Mouse (Mus musculus): Measurements from ENCODE around the gene Zg16. TPM values are rescaled to one million over a fixed set of nuclear protein-coding genes. Genes with fewer than 3 reads are reported as not detected.

The Zg16 gene
- polyA plus RNA-seq, 1 experiment: not detected

GRCm38 (mm10) chr7:127110239-127111007 is 23.3 kb upstream of the Zg16 start:
- Histone ChIP-seq H3K9ac (ENCODE audit: low read depth, poor library complexity, severe bottlenecking) (no peak overlapping the region), H3K4me3 (ENCODE audit: low read depth, low read length) (no peak overlapping the region), H3K36me3 (ENCODE audit: control insufficient read depth, insufficient read depth, low read length, poor library complexity, severe bottlenecking) (no peaks in the 10 kb centered on the region), H3K4me1 (ENCODE audit: control insufficient read depth, insufficient read depth, low read length) (peaks cover 10% of the 10 kb centered on the region), H3K9me3 (replicated peaks; ENCODE audit: control insufficient read depth, insufficient read depth, low read length, poor library complexity, severe bottlenecking) (no peaks in the 10 kb centered on the region), H3K27me3 (ENCODE audit: control insufficient read depth, insufficient read depth, low read length, poor library complexity, severe bottlenecking) (no peaks in the 10 kb centered on the region), H3K27ac (ENCODE audit: insufficient read depth, low read length) (no peak overlapping the region)
- TF ChIP-seq POLR2A (IDR thresholded peaks at IDR 0.05; ENCODE audit: insufficient read depth, low read length) (no peak), EP300 (IDR thresholded peaks at IDR 0.05; ENCODE audit: insufficient read depth, low read depth, low read length) (peak; percentile 47; the same call in 1 of the 2 replicates), CTCF (IDR thresholded peaks at IDR 0.05; ENCODE audit: low read depth, low read length) (peak; percentile 96)

- Histone ChIP-seq H3K27me3 (ENCODE audit: control insufficient read depth, insufficient read depth, low read length, poor library complexity, severe bottlenecking) (no peaks in the 10 kb centered on the region), H3K9me3 (replicated peaks; ENCODE audit: control insufficient read depth, insufficient read depth, low read length, poor library complexity, severe bottlenecking) (no peaks in the 10 kb centered on the region), H3K4me3 (ENCODE audit: low read depth, low read length) (no peak overlapping the region), H3K27ac (ENCODE audit: insufficient read depth, low read length) (no peak overlapping the region), H3K9ac (ENCODE audit: low read depth, poor library complexity, severe bottlenecking) (no peak overlapping the region), H3K36me3 (ENCODE audit: control insufficient read depth, insufficient read depth, low read length, poor library complexity, severe bottlenecking) (no peaks in the 10 kb centered on the region), H3K4me1 (ENCODE audit: control insufficient read depth, insufficient read depth, low read length) (peaks cover 5% of the 10 kb centered on the region)
- TF ChIP-seq POLR2A (IDR thresholded peaks at IDR 0.05; ENCODE audit: insufficient read depth, low read length) (no peak), CTCF (IDR thresholded peaks at IDR 0.05; ENCODE audit: low read depth, low read length) (no peak), EP300 (IDR thresholded peaks at IDR 0.05; ENCODE audit: insufficient read depth, low read depth, low read length) (no peak)
These were observed 18.4 kb upstream of the Zg16 start for GRCm38 (mm10) chr7:127105551-127105950.

- no peaks in the 10 kb centered on the region for H3K9me3 ChIP-seq (replicated peaks; ENCODE audit: control insufficient read depth, insufficient read depth, low read length, poor library complexity, severe bottlenecking)
- peak; percentile 82 for TF ChIP-seq EP300 (IDR thresholded peaks at IDR 0.05; ENCODE audit: insufficient read depth, low read depth, low read length)
- no peak for TF ChIP-seq POLR2A (IDR thresholded peaks at IDR 0.05; ENCODE audit: insufficient read depth, low read length)
- TF ChIP-seq CTCF (IDR thresholded peaks at IDR 0.05; ENCODE audit: low read depth, low read length): peak; percentile 42
- H3K27ac ChIP-seq (ENCODE audit: insufficient read depth, low read length): peak overlapping the region; percentile 52
These were observed 17.6 kb upstream of the Zg16 start for GRCm38 (mm10) chr7:127104560-127105332.

GRCm38 (mm10) chr7:127103960-127104359 is 16.8 kb upstream of the Zg16 start:
- peak overlapping the region; percentile 52 for H3K27ac ChIP-seq (ENCODE audit: insufficient read depth, low read length)
- H3K4me3 ChIP-seq (ENCODE audit: low read depth, low read length): no peak overlapping the region
- no peaks in the 10 kb centered on the region for H3K36me3 ChIP-seq (ENCODE audit: control insufficient read depth, insufficient read depth, low read length, poor library complexity, severe bottlenecking)
- no peak overlapping the region for H3K9ac ChIP-seq (ENCODE audit: low read depth, poor library complexity, severe bottlenecking)
- no peaks in the 10 kb centered on the region for H3K9me3 ChIP-seq (replicated peaks; ENCODE audit: control insufficient read depth, insufficient read depth, low read length, poor library complexity, severe bottlenecking)
- peak; percentile 48 for TF ChIP-seq CTCF (IDR thresholded peaks at IDR 0.05; ENCODE audit: low read depth, low read length)
- no peak for TF ChIP-seq POLR2A (IDR thresholded peaks at IDR 0.05; ENCODE audit: insufficient read depth, low read length)
- H3K4me1 ChIP-seq (ENCODE audit: control insufficient read depth, insufficient read depth, low read length): peaks cover 5% of the 10 kb centered on the region
- H3K27me3 ChIP-seq (ENCODE audit: control insufficient read depth, insufficient read depth, low read length, poor library complexity, severe bottlenecking): no peaks in the 10 kb centered on the region

More at GRCm38 (mm10) chr7:127104560-127105332, 17.6 kb upstream of the Zg16 start:
- Histone ChIP-seq H3K36me3 (ENCODE audit: control insufficient read depth, insufficient read depth, low read length, poor library complexity, severe bottlenecking) (no peaks in the 10 kb centered on the region), H3K27me3 (ENCODE audit: control insufficient read depth, insufficient read depth, low read length, poor library complexity, severe bottlenecking) (no peaks in the 10 kb centered on the region), H3K9ac (ENCODE audit: low read depth, poor library complexity, severe bottlenecking) (0 out of 2 replicates have a peak overlapping the region, but pooled peaks have one; percentile 11), H3K4me3 (ENCODE audit: low read depth, low read length) (peak overlapping the region; percentile 67), H3K4me1 (ENCODE audit: control insufficient read depth, insufficient read depth, low read length) (peaks cover 5% of the 10 kb centered on the region)

- H3K27ac ChIP-seq (ENCODE audit: insufficient read depth, low read length): no peak overlapping the region
- no peak overlapping the region for H3K9ac ChIP-seq (ENCODE audit: low read depth, poor library complexity, severe bottlenecking)
- no peaks in the 10 kb centered on the region for H3K27me3 ChIP-seq (ENCODE audit: control insufficient read depth, insufficient read depth, low read length, poor library complexity, severe bottlenecking)
- H3K36me3 ChIP-seq (ENCODE audit: control insufficient read depth, insufficient read depth, low read length, poor library complexity, severe bottlenecking): no peaks in the 10 kb centered on the region
- no peak overlapping the region for H3K4me3 ChIP-seq (ENCODE audit: low read depth, low read length)
- H3K9me3 ChIP-seq (replicated peaks; ENCODE audit: control insufficient read depth, insufficient read depth, low read length, poor library complexity, severe bottlenecking): no peaks in the 10 kb centered on the region
- no peak for TF ChIP-seq CTCF (IDR thresholded peaks at IDR 0.05; ENCODE audit: low read depth, low read length)
- H3K4me1 ChIP-seq (ENCODE audit: control insufficient read depth, insufficient read depth, low read length): peaks cover 5% of the 10 kb centered on the region
These were observed 15.0 kb upstream of the Zg16 start for GRCm38 (mm10) chr7:127102148-127102547.

All from ES-Bruce4 (cell line).